Mouse (Mus musculus): ENCODE measurements around the gene Wnt10b. TPM values are rescaled to one million over a fixed set of nuclear protein-coding genes. Genes with fewer than 3 reads are reported as not detected.

Wnt10b gene
- polyA plus RNA-seq, 1 experiment from 2014 or later, result 0.09 TPM

GRCm38 (mm10) chr15:98806809-98807770, 29.1 kb upstream of the Wnt10b start:
- peak overlapping the region; percentile 31 for H3K27ac ChIP-seq
- peaks cover 62% of the 10 kb centered on the region for H3K4me1 ChIP-seq
- peaks cover 88% of the 10 kb centered on the region for H3K27me3 ChIP-seq (ENCODE audit: insufficient read depth, poor library complexity, severe bottlenecking)
- WGBS, result under 1% methylated on average over 58 of the region's 58 CpGs
- DNase-seq (ENCODE audit: low spot score), result no peak
- H3K36me3 ChIP-seq, result peaks cover 14% of the 10 kb centered on the region
- H3K4me3 ChIP-seq, result peak overlapping the region; percentile 63
- no peaks in the 10 kb centered on the region for H3K9me3 ChIP-seq

GRCm38 (mm10) chr15:98806071-98806808, 28.3 kb upstream of the Wnt10b start:
- peaks cover 97% of the 10 kb centered on the region for H3K27me3 ChIP-seq (ENCODE audit: insufficient read depth, poor library complexity, severe bottlenecking)
- no peak for DNase-seq (ENCODE audit: low spot score)
- H3K27ac ChIP-seq, result peak overlapping the region; percentile 31; the same call in 1 of the 2 replicates
- H3K9me3 ChIP-seq, result no peaks in the 10 kb centered on the region
- 2% methylated on average over 30 of the region's 30 CpGs for WGBS
- peaks cover 7% of the 10 kb centered on the region for H3K36me3 ChIP-seq
- H3K4me1 ChIP-seq, result peaks cover 62% of the 10 kb centered on the region
- peak overlapping the region; percentile 63 for H3K4me3 ChIP-seq

GRCm38 (mm10) chr15:98805324-98806040, 27.5 kb upstream of the Wnt10b start:
- Histone ChIP-seq H3K27ac (peak overlapping the region; percentile 19; the same call in 1 of the 2 replicates), H3K36me3 (no peaks in the 10 kb centered on the region), H3K9me3 (no peaks in the 10 kb centered on the region), H3K4me1 (peaks cover 62% of the 10 kb centered on the region), H3K27me3 (ENCODE audit: insufficient read depth, poor library complexity, severe bottlenecking) (peaks cover 98% of the 10 kb centered on the region), H3K4me3 (peak overlapping the region; percentile 63)
- peak; percentile 85 for DNase-seq (ENCODE audit: low spot score)
- WGBS, result under 1% methylated on average over 64 of the region's 64 CpGs

GRCm38 (mm10) chr15:98804054-98804453, 26.1 kb upstream of the Wnt10b start:
- DNase-seq (ENCODE audit: low spot score), result peak; percentile 90
- Histone ChIP-seq H3K4me1 (peaks cover 52% of the 10 kb centered on the region), H3K27me3 (ENCODE audit: insufficient read depth, poor library complexity, severe bottlenecking) (peaks cover 100% of the 10 kb centered on the region), H3K27ac (no peak overlapping the region), H3K4me3 (peak overlapping the region; percentile 35; the same call in 1 of the 2 replicates), H3K36me3 (no peaks in the 10 kb centered on the region), H3K9me3 (no peaks in the 10 kb centered on the region)
- WGBS, result 1% methylated on average over 32 of the region's 32 CpGs

- no peak for DNase-seq (ENCODE audit: low spot score)
- Histone ChIP-seq H3K27ac (no peak overlapping the region), H3K4me1 (peaks cover 42% of the 10 kb centered on the region), H3K36me3 (no peaks in the 10 kb centered on the region), H3K4me3 (peak overlapping the region; percentile 22; the same call in 1 of the 2 replicates), H3K27me3 (ENCODE audit: insufficient read depth, poor library complexity, severe bottlenecking) (peaks cover 100% of the 10 kb centered on the region), H3K9me3 (no peaks in the 10 kb centered on the region)
- WGBS, result 4% methylated on average over 8 of the region's 8 CpGs
Measured at GRCm38 (mm10) chr15:98802926-98803325, 25.0 kb upstream of the Wnt10b start.

GRCm38 (mm10) chr15:98799396-98799795, 21.4 kb upstream of the Wnt10b start:
- Histone ChIP-seq H3K27me3 (ENCODE audit: insufficient read depth, poor library complexity, severe bottlenecking) (peaks cover 100% of the 10 kb centered on the region), H3K9me3 (no peaks in the 10 kb centered on the region)

GRCm38 (mm10) chr15:98798903-98799302, 21.0 kb upstream of the Wnt10b start:
- H3K36me3 ChIP-seq, result no peaks in the 10 kb centered on the region

More at GRCm38 (mm10) chr15:98799396-98799795, 21.4 kb upstream of the Wnt10b start:
- 12% methylated on average over 12 of the region's 12 CpGs for WGBS
- no peaks in the 10 kb centered on the region for H3K36me3 ChIP-seq
- H3K4me1 ChIP-seq, result peaks cover 30% of the 10 kb centered on the region
- H3K4me3 ChIP-seq, result no peak overlapping the region
- DNase-seq (ENCODE audit: low spot score), result no peak
- H3K27ac ChIP-seq, result no peak overlapping the region

GRCm38 (mm10) chr15:98797835-98798492, 20.0 kb upstream of the Wnt10b start:
- DNase-seq (ENCODE audit: low spot score), result no peak
- Histone ChIP-seq H3K4me3 (no peak overlapping the region; the same call in 1 of the 2 replicates), H3K36me3 (no peaks in the 10 kb centered on the region), H3K4me1 (peaks cover 23% of the 10 kb centered on the region), H3K27me3 (ENCODE audit: insufficient read depth, poor library complexity, severe bottlenecking) (peaks cover 100% of the 10 kb centered on the region), H3K27ac (no peak overlapping the region), H3K9me3 (no peaks in the 10 kb centered on the region)
- 4% methylated on average over 28 of the region's 28 CpGs for WGBS

More at GRCm38 (mm10) chr15:98798903-98799302, 21.0 kb upstream of the Wnt10b start:
- no peak for DNase-seq (ENCODE audit: low spot score)
- WGBS, result 45% methylated on average over 3 of the region's 3 CpGs
- no peak overlapping the region for H3K4me3 ChIP-seq
- H3K9me3 ChIP-seq, result no peaks in the 10 kb centered on the region
- no peak overlapping the region for H3K27ac ChIP-seq
- H3K4me1 ChIP-seq, result peaks cover 27% of the 10 kb centered on the region
- peaks cover 100% of the 10 kb centered on the region for H3K27me3 ChIP-seq (ENCODE audit: insufficient read depth, poor library complexity, severe bottlenecking)

GRCm38 (mm10) chr15:98796803-98797595, 19.0 kb upstream of the Wnt10b start:
- 9% methylated on average over 13 of the region's 13 CpGs for WGBS
- no peak for DNase-seq (ENCODE audit: low spot score)

GRCm38 (mm10) chr15:98793141-98793698, 15.3 kb upstream of the Wnt10b start:
- Histone ChIP-seq H3K36me3 (no peaks in the 10 kb centered on the region), H3K27me3 (ENCODE audit: insufficient read depth, poor library complexity, severe bottlenecking) (peaks cover 100% of the 10 kb centered on the region), H3K4me1 (peaks cover 55% of the 10 kb centered on the region), H3K27ac (no peak overlapping the region), H3K4me3 (peak overlapping the region; percentile 39; the same call in 1 of the 2 replicates), H3K9me3 (no peaks in the 10 kb centered on the region)
- no peak for DNase-seq (ENCODE audit: low spot score)
- 3% methylated on average over 13 of the region's 13 CpGs for WGBS

More at GRCm38 (mm10) chr15:98796803-98797595, 19.0 kb upstream of the Wnt10b start:
- no peaks in the 10 kb centered on the region for H3K36me3 ChIP-seq
- H3K27ac ChIP-seq, result no peak overlapping the region
- H3K4me1 ChIP-seq, result peaks cover 31% of the 10 kb centered on the region
- no peak overlapping the region for H3K4me3 ChIP-seq
- H3K27me3 ChIP-seq (ENCODE audit: insufficient read depth, poor library complexity, severe bottlenecking), result peaks cover 100% of the 10 kb centered on the region
- H3K9me3 ChIP-seq, result no peaks in the 10 kb centered on the region

Data from heart, embryonic 10.5 days (tissue).